Mouse (Mus musculus) telencephalon, adult 2 months (tissue): Measurements from ENCODE around the gene Anp32b.

ENCODE experiments used
- DNase-seq: peaks from one replicate; pipeline ENCODE4 v3.0.0-alpha.2; 2011; ENCODE audit warnings: low read depth, low spot score

The Anp32b gene

GRCm38 (mm10) chr4:46452855-46453719 lies 2.4 kb downstream of the Anp32b start:
- no peak for DNase-seq

- DNase-seq, result no peak
Measured at GRCm38 (mm10) chr4:46454097-46454864, 3.6 kb downstream of the Anp32b start.

GRCm38 (mm10) chr4:46456762-46457161 lies 6.1 kb downstream of the Anp32b start:
- DNase-seq, result no peak

- DNase-seq, result no peak
Measured at GRCm38 (mm10) chr4:46457186-46457585, 6.5 kb downstream of the Anp32b start.

- no peak for DNase-seq
Measured at GRCm38 (mm10) chr4:46458411-46458810, 7.7 kb downstream of the Anp32b start.

- no peak for DNase-seq
Measured at GRCm38 (mm10) chr4:46463130-46463830, 12.6 kb downstream of the Anp32b start.

GRCm38 (mm10) chr4:46465740-46466139 lies 15.0 kb downstream of the Anp32b start:
- DNase-seq, result no peak

GRCm38 (mm10) chr4:46475101-46475500 lies 24.4 kb downstream of the Anp32b start:
- no peak for DNase-seq

- DNase-seq, result no peak
Measured at GRCm38 (mm10) chr4:46479081-46479480, 28.4 kb downstream of the Anp32b start.

GRCm38 (mm10) chr4:46485696-46486417 lies 35.2 kb downstream of the Anp32b start:
- DNase-seq, result no peak

GRCm38 (mm10) chr4:46487348-46487747 lies 36.6 kb downstream of the Anp32b start:
- DNase-seq, result no peak

- DNase-seq, result peak; percentile 92
Measured at GRCm38 (mm10) chr4:46489028-46489925, 38.6 kb downstream of the Anp32b start, which contains the start of gene Nans. Gene Nans (plus strand): TSS chr4:46489248.

GRCm38 (mm10) chr4:46493071-46493470 lies 42.4 kb downstream of the Anp32b start:
- no peak for DNase-seq

GRCm38 (mm10) chr4:46495543-46495942 lies 44.8 kb downstream of the Anp32b start:
- no peak for DNase-seq

GRCm38 (mm10) chr4:46497286-46497892 lies 46.7 kb downstream of the Anp32b start:
- no peak for DNase-seq

GRCm38 (mm10) chr4:46498511-46498910 lies 47.8 kb downstream of the Anp32b start:
- DNase-seq, result no peak

GRCm38 (mm10) chr4:46498976-46499375 lies 48.3 kb downstream of the Anp32b start:
- no peak for DNase-seq

- no peak for DNase-seq
Measured at GRCm38 (mm10) chr4:46502606-46503502, 52.2 kb downstream of the Anp32b start.

- no peak for DNase-seq
Measured at GRCm38 (mm10) chr4:46503881-46504280, 53.2 kb downstream of the Anp32b start.
